Mouse (Mus musculus) C2C12 (cell line): ENCODE data around the gene Mymx. TPM values are rescaled to one million over a fixed set of nuclear protein-coding genes. Genes with fewer than 3 reads are reported as not detected.

Source experiments
- H3K27me3 ChIP-seq: one replicate; pipeline ENCODE4 v1.6.1; 2011; ENCODE audit not compliant: control insufficient read depth, insufficient read depth, insufficient read length
- H3K36me3 ChIP-seq: one replicate; pipeline ENCODE4 v1.6.1; 2011; ENCODE audit not compliant: control insufficient read depth, insufficient read depth
- H3K4me3 ChIP-seq: one replicate; pipeline ENCODE4 v1.5.1; 2011; ENCODE audit warnings: mild to moderate bottlenecking, control low read depth; ENCODE audit not compliant: poor library complexity, insufficient read depth, severe bottlenecking
- H3K79me2 ChIP-seq: one replicate; pipeline ENCODE4 v1.6.1; 2011; ENCODE audit not compliant: control insufficient read depth, insufficient read depth
- H3K79me3 ChIP-seq: one replicate; pipeline ENCODE4 v1.6.1; 2011; ENCODE audit warnings: low read depth, control low read depth
- H3ac ChIP-seq: one replicate; pipeline ENCODE3; 2011; ENCODE audit warnings: low read depth; ENCODE audit not compliant: control insufficient read depth, insufficient read length
- CEBPB ChIP-seq: IDR thresholded peaks from one replicate; pipeline ENCODE4 v1.6.1; 2011; ENCODE audit warnings: low read depth, mild to moderate bottlenecking, control low read depth, moderate library complexity
- CTCF ChIP-seq: IDR thresholded peaks from one replicate; pipeline ENCODE4 v1.5.1; 2011; ENCODE audit not compliant: control insufficient read depth, insufficient read depth, insufficient read length
- FOSL1 ChIP-seq: IDR thresholded peaks from one replicate; pipeline ENCODE4 v1.8.0; 2011; ENCODE audit warnings: mild to moderate bottlenecking, low read length; ENCODE audit not compliant: poor library complexity, insufficient read depth, severe bottlenecking
- MAX ChIP-seq: IDR thresholded peaks from one replicate; pipeline ENCODE4 v1.6.1; 2011; ENCODE audit warnings: mild to moderate bottlenecking, control low read depth
- MYOD1 ChIP-seq: IDR thresholded peaks from one replicate; pipeline ENCODE4 v1.6.1; 2011; ENCODE audit warnings: low read depth; ENCODE audit not compliant: control insufficient read depth, insufficient read length
- MYOG ChIP-seq: IDR thresholded peaks from one replicate; pipeline ENCODE4 v1.6.1; 2011; ENCODE audit not compliant: control insufficient read depth, insufficient read length; ENCODE audit errors: extremely low read depth
- USF1 ChIP-seq: IDR thresholded peaks from one replicate; pipeline ENCODE4 v1.6.1; 2011; ENCODE audit warnings: low read depth, mild to moderate bottlenecking, control low read depth, moderate library complexity
- long read RNA-seq, 2 experiments: library from polyadenylated mRNA; unstranded; transcript quantifications; one replicate each; pipeline ENCODE4 v2.0.0; 2019 to 2020
- polyA plus RNA-seq: library from polyadenylated mRNA; unstranded; fragments of >200 nt; fragmentation: generic; extraction: Trizol; gene quantifications from one replicate; pipeline ENCODE4 v1.2.1, GENCODE M21; 2012; ENCODE audit warnings: missing spikeins

The Mymx gene
- polyA plus RNA-seq, result 1.7 TPM
- long read RNA-seq, experiment 1, transcript Mymx-203 (2 exons, 804 nt), result major isoform, 10 of 13 reads
- long read RNA-seq, experiment 1, partial matches to known transcripts, result 0 of 13 reads
- long read RNA-seq, experiment 1, other reads (novel, unspliced or antisense), result 0 of 13 reads
- long read RNA-seq, experiment 2, result 0 reads

DNA sequence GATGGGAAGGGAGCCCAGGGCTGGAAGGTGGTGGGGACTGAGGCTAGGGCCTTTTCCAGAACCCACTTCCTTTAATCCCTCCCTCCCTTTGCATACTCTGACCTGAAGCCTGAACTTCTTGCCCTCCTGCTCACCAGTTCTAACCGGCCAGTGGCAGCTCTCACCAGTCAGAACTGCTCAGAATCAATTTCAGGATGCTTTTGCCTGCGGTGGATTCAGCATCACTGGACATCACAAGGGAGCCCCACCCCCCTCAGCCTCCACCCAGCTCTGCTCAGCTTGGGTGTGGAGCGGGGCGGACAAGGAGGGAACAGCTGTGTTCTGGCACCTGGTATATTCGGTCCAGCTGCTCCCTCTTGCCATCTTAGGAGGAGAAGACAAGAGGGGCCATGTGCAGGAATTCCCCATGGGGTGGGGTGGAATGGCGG is at the start of gene Mymx:
Gene Mymx, minus strand, starts transcription at position 226 of the 428 bp plus-strand sequence.
- H3K4me3 ChIP-seq, result no peak within 1 kb of the TSS

GRCm38 (mm10) chr17:45644185-45644584 is 42.3 kb upstream of the Mymx start:
- Histone ChIP-seq H3K27me3 (no peaks in the 10 kb centered on the region), H3K79me2 (no peaks in the 10 kb centered on the region), H3K36me3 (no peaks in the 10 kb centered on the region), H3K79me3 (no peaks in the 10 kb centered on the region), H3K4me3 (no peak overlapping the region), H3ac (no peak overlapping the region)
- no peak for TF ChIP-seq CTCF
- no peak for TF ChIP-seq USF1
- TF ChIP-seq MYOG, result no peak
- no peak for TF ChIP-seq MYOD1
- TF ChIP-seq MAX, result no peak
- no peak for TF ChIP-seq FOSL1
- no peak for TF ChIP-seq CEBPB

More for the DNA sequence above, at the start of gene Mymx:
- H3K79me2 ChIP-seq, result no peaks in the 10 kb centered on the region
- TF ChIP-seq USF1 (no peak), MYOD1 (no peak), MYOG (no peak), CEBPB (no peak), FOSL1 (no peak), MAX (no peak), CTCF (no peak)
- no peaks in the 10 kb centered on the region for H3K79me3 ChIP-seq
- H3ac ChIP-seq, result no peak within 1 kb of the TSS
- no peaks in the 10 kb centered on the region for H3K27me3 ChIP-seq
- no peaks in the 10 kb centered on the region for H3K36me3 ChIP-seq

DNA sequence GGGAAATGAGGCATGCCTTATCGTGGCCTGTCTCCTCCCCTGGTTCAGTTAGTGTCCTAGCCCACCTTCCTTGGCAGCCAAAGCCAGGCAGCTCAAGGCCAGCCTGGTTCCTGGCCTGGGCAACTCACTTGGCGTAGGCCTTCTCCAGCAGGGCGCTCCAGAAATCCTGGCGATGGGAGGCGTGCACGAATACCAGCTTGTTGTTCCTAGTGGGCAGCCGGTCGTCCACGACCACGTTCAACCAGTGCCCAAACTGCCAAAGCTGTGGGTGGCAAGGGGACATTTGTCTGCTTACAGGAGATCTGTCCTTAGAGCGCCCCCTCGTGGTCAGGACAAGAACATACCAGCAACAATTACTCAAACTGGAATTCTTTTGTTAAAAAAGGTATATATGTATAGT is 40.8 kb upstream of the Mymx start:
- Histone ChIP-seq H3K79me3 (no peaks in the 10 kb centered on the region), H3K4me3 (no peak overlapping the region), H3K36me3 (no peaks in the 10 kb centered on the region), H3K27me3 (no peaks in the 10 kb centered on the region), H3K79me2 (no peaks in the 10 kb centered on the region), H3ac (no peak overlapping the region)
- TF ChIP-seq CTCF (peak; percentile 8), MYOG (no peak)

GRCm38 (mm10) chr17:45641981-45642380 is 40.1 kb upstream of the Mymx start:
- Histone ChIP-seq H3K79me3 (no peaks in the 10 kb centered on the region), H3K36me3 (no peaks in the 10 kb centered on the region), H3K4me3 (no peak overlapping the region), H3K79me2 (no peaks in the 10 kb centered on the region), H3K27me3 (no peaks in the 10 kb centered on the region), H3ac (no peak overlapping the region)
- TF ChIP-seq MAX, result no peak
- no peak for TF ChIP-seq MYOG
- TF ChIP-seq CTCF, result no peak
- TF ChIP-seq USF1, result no peak
- TF ChIP-seq CEBPB, result no peak
- no peak for TF ChIP-seq MYOD1
- TF ChIP-seq FOSL1, result no peak

DNA sequence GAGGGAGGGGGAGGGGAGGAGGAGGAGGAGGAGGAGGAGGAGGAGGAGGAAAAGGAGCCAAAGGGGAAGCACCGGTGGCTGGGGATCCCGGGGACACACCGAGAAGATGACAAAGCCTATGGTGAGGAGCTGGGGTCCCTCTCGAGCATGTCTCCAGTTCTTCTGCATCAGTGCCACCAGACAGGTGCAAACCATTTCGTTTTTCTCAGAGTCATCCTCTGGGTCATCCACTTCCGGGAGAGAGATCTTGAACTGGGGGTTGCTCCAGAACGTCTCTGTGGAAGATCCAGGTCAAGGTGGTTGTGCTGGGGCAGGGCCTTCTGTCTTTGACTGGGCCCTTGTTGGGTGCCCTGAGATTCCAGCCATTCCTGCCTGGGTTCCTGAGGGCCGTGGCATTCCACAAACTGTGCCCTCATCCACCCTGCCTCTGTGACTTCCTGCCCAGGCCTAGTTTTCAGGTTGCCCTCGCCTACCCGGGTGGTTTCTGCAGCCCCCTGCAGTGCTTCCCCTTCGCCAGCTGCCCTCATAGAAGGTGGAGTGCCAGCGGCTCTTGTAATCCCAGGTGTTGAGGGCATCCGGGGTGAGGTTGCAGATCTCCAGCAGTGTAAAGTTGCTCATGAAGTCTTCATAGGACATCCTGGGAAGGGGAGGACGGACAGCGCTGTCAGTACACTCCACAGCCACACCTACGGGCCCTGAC is 36.8 kb upstream of the Mymx start:
- no peaks in the 10 kb centered on the region for H3K79me3 ChIP-seq
- no peak overlapping the region for H3K4me3 ChIP-seq
- no peaks in the 10 kb centered on the region for H3K27me3 ChIP-seq
- H3K36me3 ChIP-seq, result no peaks in the 10 kb centered on the region
- no peak overlapping the region for H3ac ChIP-seq
- TF ChIP-seq USF1 (no peak), MAX (no peak), FOSL1 (no peak), CEBPB (no peak), MYOD1 (no peak), CTCF (no peak), MYOG (no peak)
- H3K79me2 ChIP-seq, result no peaks in the 10 kb centered on the region
